Mouse (Mus musculus) liver, embryonic 12.5 days (tissue): Measurements from ENCODE around the gene Sez6l. TPM values are rescaled to one million over a fixed set of nuclear protein-coding genes. Genes with fewer than 3 reads are reported as not detected.

Experiments used
- ATAC-seq: fragments of 200-750 bp; cut with Nextera tagmentation; 2 replicates; pipeline ENCODE4 v1.8.0; 2017; ENCODE audit warnings: moderate number of reproducible peaks, mild to moderate bottlenecking, moderate library complexity
- H3K27ac ChIP-seq: fragments of 300-500 bp; sonication (generic); 2 replicates; pipeline ENCODE4 v1.5.1; 2016; ENCODE audit warnings: mild to moderate bottlenecking
- H3K27me3 ChIP-seq: fragments of 300-500 bp; sonication (generic); replicated peaks from 2 replicates; pipeline ENCODE4 v1.6.1; 2016; ENCODE audit warnings: mild to moderate bottlenecking, moderate library complexity
- H3K36me3 ChIP-seq: fragments of 300-500 bp; sonication (generic); 2 replicates; pipeline ENCODE4 v1.6.1; 2016; ENCODE audit warnings: mild to moderate bottlenecking, moderate library complexity
- H3K4me1 ChIP-seq: fragments of 300-500 bp; sonication (generic); 2 replicates; pipeline ENCODE4 v1.6.1; 2016
- H3K4me2 ChIP-seq: fragments of 300-500 bp; sonication (generic); 2 replicates; pipeline ENCODE4 v1.6.1; 2016; ENCODE audit warnings: mild to moderate bottlenecking, moderate library complexity
- H3K4me3 ChIP-seq: fragments of 300-500 bp; sonication (generic); 2 replicates; pipeline ENCODE4 v1.5.1; 2016; ENCODE audit warnings: mild to moderate bottlenecking, moderate library complexity
- H3K9ac ChIP-seq: fragments of 300-500 bp; sonication (generic); 2 replicates; pipeline ENCODE4 v1.6.1; 2016; ENCODE audit warnings: mild to moderate bottlenecking, moderate library complexity
- H3K9me3 ChIP-seq: fragments of 300-500 bp; sonication (generic); replicated peaks from 2 replicates; pipeline ENCODE4 v1.6.1; 2016; ENCODE audit warnings: mild to moderate bottlenecking, moderate library complexity
- WGBS: fragments of 180-500 bp; shearing (Covaris S2); methylation state at CpG from one replicate; pipeline ENCODE4 v1.1.7; 2016; ENCODE audit not compliant: insufficient replicate concordance; 5-methylcytosine and 5-hydroxymethylcytosine counted together
- polyA plus RNA-seq: library from polyadenylated mRNA; unstranded; fragments of >200 nt; fragmentation: Nextera tagmentation; extraction: Ambion mirVana; gene quantifications from 2 replicates; pipeline ENCODE4 v1.2.1, GENCODE M21; 2016

The Sez6l gene
- polyA plus RNA-seq, 1 experiment from 2014 or later, result 0.06 TPM

- no peaks in the 10 kb centered on the region for H3K4me1 ChIP-seq
- no peak overlapping the region for H3K27ac ChIP-seq
- no peak overlapping the region for H3K4me2 ChIP-seq
- WGBS, result 72% methylated on average over 15 of the region's 15 CpGs
- H3K9ac ChIP-seq, result no peak overlapping the region
- H3K36me3 ChIP-seq, result no peaks in the 10 kb centered on the region
- H3K27me3 ChIP-seq, result no peaks in the 10 kb centered on the region
- no peak for ATAC-seq
- H3K4me3 ChIP-seq, result no peak overlapping the region
- no peaks in the 10 kb centered on the region for H3K9me3 ChIP-seq
Observed at GRCm38 (mm10) chr5:112552786-112553185, 24.2 kb downstream of the Sez6l start.

- WGBS, result 53% methylated on average over 17 of the region's 17 CpGs
- H3K4me3 ChIP-seq, result no peak overlapping the region
- H3K9me3 ChIP-seq, result no peaks in the 10 kb centered on the region
- no peak overlapping the region for H3K27ac ChIP-seq
- H3K4me2 ChIP-seq, result no peak overlapping the region
- no peak for ATAC-seq
- no peak overlapping the region for H3K9ac ChIP-seq
- H3K36me3 ChIP-seq, result no peaks in the 10 kb centered on the region
- H3K4me1 ChIP-seq, result no peaks in the 10 kb centered on the region
- H3K27me3 ChIP-seq, result no peaks in the 10 kb centered on the region
Observed at GRCm38 (mm10) chr5:112551975-112552728, 24.8 kb downstream of the Sez6l start.

- H3K27ac ChIP-seq, result no peak overlapping the region
- no peaks in the 10 kb centered on the region for H3K4me1 ChIP-seq
- ATAC-seq, result no peak
- H3K36me3 ChIP-seq, result no peaks in the 10 kb centered on the region
- H3K9ac ChIP-seq, result no peak overlapping the region
- no peaks in the 10 kb centered on the region for H3K9me3 ChIP-seq
- H3K27me3 ChIP-seq, result no peaks in the 10 kb centered on the region
- no peak overlapping the region for H3K4me3 ChIP-seq
- H3K4me2 ChIP-seq, result no peak overlapping the region
- 61% methylated on average over 12 of the region's 12 CpGs for WGBS
Observed at GRCm38 (mm10) chr5:112548846-112549620, 28.0 kb downstream of the Sez6l start.

GRCm38 (mm10) chr5:112546771-112547170, 30.2 kb downstream of the Sez6l start:
- no peak overlapping the region for H3K4me3 ChIP-seq
- no peaks in the 10 kb centered on the region for H3K4me1 ChIP-seq
- 42% methylated on average over 6 of the region's 6 CpGs for WGBS
- ATAC-seq, result no peak
- no peak overlapping the region for H3K9ac ChIP-seq
- no peaks in the 10 kb centered on the region for H3K9me3 ChIP-seq
- H3K27me3 ChIP-seq, result no peaks in the 10 kb centered on the region; the same call in 1 of the 2 replicates
- no peak overlapping the region for H3K4me2 ChIP-seq
- no peaks in the 10 kb centered on the region for H3K36me3 ChIP-seq
- H3K27ac ChIP-seq, result no peak overlapping the region

GRCm38 (mm10) chr5:112538295-112538694, 38.7 kb downstream of the Sez6l start:
- no peak overlapping the region for H3K27ac ChIP-seq
- no peaks in the 10 kb centered on the region for H3K36me3 ChIP-seq
- ATAC-seq, result no peak
- H3K4me3 ChIP-seq, result no peak overlapping the region
- 38% methylated on average over 3 of the region's 3 CpGs for WGBS
- H3K4me2 ChIP-seq, result no peak overlapping the region
- H3K9me3 ChIP-seq, result no peaks in the 10 kb centered on the region
- H3K4me1 ChIP-seq, result no peaks in the 10 kb centered on the region
- peaks cover 6% of the 10 kb centered on the region; the same call in 1 of the 2 replicates for H3K27me3 ChIP-seq
- no peak overlapping the region for H3K9ac ChIP-seq

GRCm38 (mm10) chr5:112535868-112536267, 41.1 kb downstream of the Sez6l start:
- Histone ChIP-seq H3K4me1 (no peaks in the 10 kb centered on the region), H3K27me3 (peaks cover 10% of the 10 kb centered on the region), H3K9ac (no peak overlapping the region), H3K36me3 (no peaks in the 10 kb centered on the region), H3K4me2 (no peak overlapping the region), H3K4me3 (no peak overlapping the region), H3K9me3 (no peaks in the 10 kb centered on the region), H3K27ac (no peak overlapping the region)
- ATAC-seq, result no peak
- 69% methylated on average over 12 of the region's 12 CpGs for WGBS

- Histone ChIP-seq H3K4me3 (no peak overlapping the region), H3K9me3 (no peaks in the 10 kb centered on the region), H3K4me1 (no peaks in the 10 kb centered on the region), H3K36me3 (no peaks in the 10 kb centered on the region), H3K4me2 (no peak overlapping the region), H3K27me3 (peaks cover 10% of the 10 kb centered on the region), H3K9ac (no peak overlapping the region), H3K27ac (no peak overlapping the region)
- no peak for ATAC-seq
- 52% methylated on average over 11 of the region's 11 CpGs for WGBS
Observed at GRCm38 (mm10) chr5:112534146-112534545, 42.8 kb downstream of the Sez6l start.

- WGBS, result 41% methylated on average over 16 of the region's 16 CpGs
- H3K9ac ChIP-seq, result no peak overlapping the region
- H3K4me2 ChIP-seq, result no peak overlapping the region
- peaks cover 10% of the 10 kb centered on the region for H3K27me3 ChIP-seq
- no peaks in the 10 kb centered on the region for H3K9me3 ChIP-seq
- H3K4me3 ChIP-seq, result no peak overlapping the region
- no peak overlapping the region for H3K27ac ChIP-seq
- H3K4me1 ChIP-seq, result no peaks in the 10 kb centered on the region
- no peaks in the 10 kb centered on the region for H3K36me3 ChIP-seq
- ATAC-seq, result no peak
Observed at GRCm38 (mm10) chr5:112533312-112534075, 43.5 kb downstream of the Sez6l start.

- no peak overlapping the region for H3K9ac ChIP-seq
- no peaks in the 10 kb centered on the region for H3K36me3 ChIP-seq
- no peak overlapping the region for H3K4me2 ChIP-seq
- H3K9me3 ChIP-seq, result no peaks in the 10 kb centered on the region
- no peaks in the 10 kb centered on the region for H3K4me1 ChIP-seq
- H3K27me3 ChIP-seq, result peaks cover 10% of the 10 kb centered on the region
- no peak overlapping the region for H3K27ac ChIP-seq
- WGBS, result 74% methylated on average over 5 of the region's 5 CpGs
- H3K4me3 ChIP-seq, result no peak overlapping the region
- no peak for ATAC-seq
Observed at GRCm38 (mm10) chr5:112532894-112533293, 44.1 kb downstream of the Sez6l start.

GRCm38 (mm10) chr5:112532210-112532609, 44.8 kb downstream of the Sez6l start:
- H3K27me3 ChIP-seq, result peaks cover 10% of the 10 kb centered on the region
- H3K4me1 ChIP-seq, result no peaks in the 10 kb centered on the region
- no peak overlapping the region for H3K27ac ChIP-seq
- no peak overlapping the region for H3K9ac ChIP-seq
- 51% methylated on average over 8 of the region's 8 CpGs for WGBS
- H3K36me3 ChIP-seq, result no peaks in the 10 kb centered on the region
- H3K4me2 ChIP-seq, result no peak overlapping the region
- no peak overlapping the region for H3K4me3 ChIP-seq
- ATAC-seq, result no peak
- no peaks in the 10 kb centered on the region for H3K9me3 ChIP-seq

GRCm38 (mm10) chr5:112531111-112531510, 45.9 kb downstream of the Sez6l start:
- Histone ChIP-seq H3K27ac (no peak overlapping the region), H3K4me3 (no peak overlapping the region), H3K4me2 (no peak overlapping the region), H3K9ac (no peak overlapping the region), H3K4me1 (no peaks in the 10 kb centered on the region), H3K9me3 (no peaks in the 10 kb centered on the region), H3K36me3 (no peaks in the 10 kb centered on the region), H3K27me3 (peaks cover 10% of the 10 kb centered on the region)
- WGBS, result 65% methylated on average over 8 of the region's 8 CpGs
- ATAC-seq, result no peak

GRCm38 (mm10) chr5:112526936-112527335, 50.0 kb downstream of the Sez6l start:
- 69% methylated on average over 19 of the region's 19 CpGs for WGBS
- H3K9me3 ChIP-seq, result no peaks in the 10 kb centered on the region
- no peak overlapping the region for H3K4me2 ChIP-seq
- no peak for ATAC-seq
- no peak overlapping the region for H3K9ac ChIP-seq
- H3K4me3 ChIP-seq, result no peak overlapping the region
- no peaks in the 10 kb centered on the region for H3K4me1 ChIP-seq
- H3K27me3 ChIP-seq, result peaks cover 3% of the 10 kb centered on the region; the same call in 1 of the 2 replicates
- no peaks in the 10 kb centered on the region for H3K36me3 ChIP-seq
- H3K27ac ChIP-seq, result no peak overlapping the region
